Mouse (Mus musculus): ENCODE data around the gene Pank2.

The Pank2 gene

GRCm38 (mm10) chr2:131319401-131319800 lies 57.1 kb downstream of the Pank2 start:
- no peak for ATAC-seq (ENCODE audit: insufficient number of reproducible peaks, low FRiP score, low TSS enrichment)

- peak; percentile 92 for ATAC-seq (ENCODE audit: insufficient number of reproducible peaks, low FRiP score, low TSS enrichment)
Measured at GRCm38 (mm10) chr2:131321192-131321591, 58.9 kb downstream of the Pank2 start.

GRCm38 (mm10) chr2:131323675-131324074 lies 61.4 kb downstream of the Pank2 start:
- ATAC-seq (ENCODE audit: insufficient number of reproducible peaks, low FRiP score, low TSS enrichment): no peak

GRCm38 (mm10) chr2:131326044-131326443 lies 63.7 kb downstream of the Pank2 start:
- ATAC-seq (ENCODE audit: insufficient number of reproducible peaks, low FRiP score, low TSS enrichment): no peak

GRCm38 (mm10) chr2:131328981-131329380 lies 66.7 kb downstream of the Pank2 start:
- no peak for ATAC-seq (ENCODE audit: insufficient number of reproducible peaks, low FRiP score, low TSS enrichment)

- no peak for ATAC-seq (ENCODE audit: insufficient number of reproducible peaks, low FRiP score, low TSS enrichment)
Measured at GRCm38 (mm10) chr2:131330548-131330947, 68.3 kb downstream of the Pank2 start.

- no peak for ATAC-seq (ENCODE audit: insufficient number of reproducible peaks, low FRiP score, low TSS enrichment)
Measured at GRCm38 (mm10) chr2:131337602-131338001, 75.3 kb downstream of the Pank2 start.

GRCm38 (mm10) chr2:131344449-131344848 lies 82.2 kb downstream of the Pank2 start:
- ATAC-seq (ENCODE audit: insufficient number of reproducible peaks, low FRiP score, low TSS enrichment): peak; percentile 84

GRCm38 (mm10) chr2:131345556-131345955 lies 83.3 kb downstream of the Pank2 start:
- ATAC-seq (ENCODE audit: insufficient number of reproducible peaks, low FRiP score, low TSS enrichment): no peak
